Mouse (Mus musculus): Measurements from ENCODE around the gene Spink4.
A peak's percentile ranks its signal among the peaks of the same experiment; 100 is the strongest.
"Not testable (repeated sequence)": the region's sequence is repeated elsewhere in the genome, so short reads cannot be mapped to it uniquely, and the experiment has no call there.

Spink4 gene

DNA sequence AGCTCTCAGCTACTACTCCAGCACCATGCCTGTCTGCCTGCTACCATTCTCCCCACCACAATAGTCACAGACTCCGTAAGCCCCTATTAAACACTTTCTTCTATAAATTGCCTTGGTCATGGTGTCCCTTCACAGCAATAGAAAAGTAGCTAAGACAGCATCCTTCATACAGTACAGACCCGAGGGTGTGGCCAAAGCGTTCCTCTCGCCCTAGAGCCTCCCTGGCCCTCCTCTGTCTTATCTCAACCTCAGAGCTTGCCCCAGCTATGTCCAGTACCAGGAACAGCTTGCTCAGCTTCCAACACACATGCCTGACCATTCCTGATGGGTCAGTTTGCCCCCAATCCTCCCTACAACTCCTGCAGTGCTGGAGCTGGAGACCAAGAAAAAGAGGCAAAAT is 19.2 kb upstream of the Spink4 start:
- no peak for DNase-seq (ENCODE audit: low read depth in 1 of 2, low spot score in 2 of 2)

DNA sequence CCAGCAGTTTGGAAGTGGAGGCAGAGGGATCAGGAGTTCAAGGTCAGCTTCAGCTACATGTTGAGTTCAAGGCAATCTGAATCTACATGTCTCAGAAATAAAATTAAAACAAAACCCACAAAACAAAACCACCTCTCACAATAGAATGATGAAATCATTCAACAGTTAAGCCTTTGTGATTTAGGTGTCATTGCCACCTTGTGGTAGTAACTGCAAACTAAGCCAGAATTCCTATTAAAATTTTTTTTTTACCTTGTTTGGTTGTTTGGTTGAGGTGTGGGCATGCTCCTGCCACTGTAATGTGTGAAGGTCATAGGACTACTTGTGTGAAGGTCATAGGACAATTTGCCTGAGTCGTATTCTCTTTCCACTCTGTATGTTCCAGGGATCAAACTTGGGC is 13.6 kb upstream of the Spink4 start:
- DNase-seq (ENCODE audit: low read depth in 1 of 2, low spot score in 2 of 2): no peak

DNA sequence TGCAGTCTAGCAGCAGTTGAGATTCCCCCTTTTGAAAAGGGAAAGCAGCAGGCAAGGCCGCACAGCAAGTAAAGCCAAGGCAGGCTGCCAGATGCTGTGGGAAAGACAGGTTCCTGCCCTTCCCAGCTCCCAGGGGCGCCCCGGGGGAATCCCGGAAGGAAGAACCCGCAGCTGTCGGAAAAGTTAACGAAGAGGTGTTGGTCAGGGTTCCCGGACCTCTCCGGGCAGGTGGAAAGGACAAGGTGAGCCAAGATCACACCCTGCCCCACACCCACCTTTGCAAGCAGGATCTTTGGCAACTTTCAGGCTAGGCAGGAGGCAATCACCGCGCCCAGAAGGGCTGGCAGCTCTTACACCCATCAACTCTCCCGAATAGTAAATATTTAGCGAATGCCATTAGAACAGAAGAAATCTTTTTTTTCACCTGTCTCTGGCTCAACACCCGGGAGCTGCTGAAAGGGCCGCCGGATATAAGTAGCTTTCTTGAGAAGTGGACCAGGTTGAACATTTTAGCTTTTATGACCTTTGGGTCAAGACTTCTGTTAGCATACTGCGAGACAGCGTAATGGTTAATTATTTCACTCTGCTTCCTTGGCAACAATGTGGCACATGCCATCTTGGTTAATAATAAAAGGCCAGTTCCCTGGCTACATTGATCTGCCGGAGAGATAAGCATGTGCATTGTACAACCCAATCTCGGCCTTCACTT is 11.4 kb upstream of the Spink4 start:
- DNase-seq (ENCODE audit: low read depth in 1 of 2, low spot score in 2 of 2): no peak

DNA sequence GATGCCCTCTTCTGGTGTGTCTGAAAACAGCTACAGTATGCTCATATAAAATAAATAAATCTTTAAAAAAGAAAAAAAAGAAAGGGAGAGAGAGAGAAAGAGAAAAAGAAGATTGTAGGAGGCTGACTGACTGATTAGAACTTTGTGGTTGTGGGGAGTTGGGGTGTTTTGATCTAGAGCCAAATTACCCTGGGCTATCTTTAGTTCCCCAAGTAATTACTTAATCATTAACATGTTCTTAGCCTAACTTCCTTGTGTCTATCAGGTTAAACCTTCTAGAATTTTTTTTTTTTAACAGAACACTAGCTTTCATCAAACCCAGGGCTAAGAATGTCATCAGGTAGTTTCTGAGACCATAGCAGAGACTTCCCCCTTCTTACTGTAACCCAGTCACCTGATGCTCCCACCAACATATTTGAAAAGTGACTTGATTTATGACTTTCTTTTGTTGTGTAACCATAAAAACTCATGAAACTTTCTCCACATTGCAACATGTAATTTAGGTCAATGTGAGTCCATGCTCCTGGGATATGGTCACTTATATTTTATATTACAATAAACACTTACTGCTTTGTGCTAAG is 5.5 kb upstream of the Spink4 start:
- DNase-seq (ENCODE audit: low read depth in 1 of 2, low spot score in 2 of 2): no peak

DNA sequence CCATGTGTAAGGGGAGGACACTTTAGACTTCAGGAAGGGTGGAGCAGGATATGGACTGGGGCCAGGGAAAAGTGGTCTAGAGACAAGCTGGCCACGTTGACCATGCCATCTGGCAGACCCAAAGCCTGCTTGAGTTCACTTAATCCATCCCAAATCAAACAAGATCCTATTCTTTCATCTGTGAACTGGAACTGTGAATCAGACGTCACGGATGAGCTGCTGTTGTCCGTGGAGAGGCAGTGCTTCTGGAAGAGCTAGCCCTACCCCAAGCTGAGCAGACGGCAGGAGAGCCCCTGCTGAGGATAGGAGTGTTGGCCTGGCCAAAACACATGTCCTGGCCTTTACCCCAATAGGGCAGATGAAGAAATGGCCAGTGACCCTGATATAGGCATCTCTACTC is 3.9 kb upstream of the Spink4 start:
- DNase-seq (ENCODE audit: low read depth in 1 of 2, low spot score in 2 of 2): no peak

DNA sequence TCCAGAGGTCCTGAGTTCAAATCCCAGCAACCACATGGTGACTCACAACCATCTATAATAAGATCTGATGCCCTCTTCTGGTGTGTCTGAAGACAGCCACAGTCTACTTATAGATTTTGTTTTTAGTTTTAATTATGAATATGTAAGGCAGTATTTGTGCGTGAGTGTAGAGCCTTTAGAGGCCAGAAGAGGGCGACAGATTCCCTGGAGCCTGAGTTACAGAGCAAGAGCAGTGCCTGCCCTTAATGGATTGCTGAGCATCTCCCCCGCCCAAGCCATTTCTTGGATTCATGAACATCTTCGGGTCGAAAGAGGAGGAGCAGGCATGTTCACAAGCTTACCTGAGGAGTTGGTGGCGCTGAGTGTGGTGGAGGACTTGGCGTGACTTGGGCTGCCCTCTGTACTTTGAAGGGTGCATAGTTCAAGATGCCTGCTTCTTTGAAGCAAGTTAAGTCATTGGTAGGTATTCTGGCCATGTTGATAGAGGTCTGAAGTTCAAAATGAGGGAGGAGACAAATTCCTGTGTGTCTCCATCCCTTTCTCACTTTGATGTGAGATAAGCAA is 3.2 kb upstream of the Spink4 start:
- DNase-seq (ENCODE audit: low read depth in 1 of 2, low spot score in 2 of 2): no peak

DNA sequence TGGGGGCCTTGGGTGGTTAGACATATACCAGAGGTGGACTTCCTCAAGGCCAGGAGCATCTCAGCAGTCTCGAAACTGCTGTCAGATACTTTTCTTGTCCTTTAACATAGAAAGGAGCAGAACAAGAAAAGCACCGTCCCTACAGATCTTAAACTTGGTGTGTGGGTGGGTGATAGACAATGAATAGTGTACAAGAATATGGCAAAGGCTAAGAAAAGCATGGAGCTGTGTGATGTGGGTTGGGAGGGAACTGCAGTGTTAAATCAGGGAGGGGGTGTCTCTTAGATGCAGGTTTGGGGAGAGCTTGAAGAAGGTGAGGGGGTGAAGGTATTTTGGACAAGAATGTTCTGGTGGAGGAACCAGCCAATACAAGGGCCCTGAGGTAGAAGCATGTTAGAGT is 724 bp downstream of the Spink4 start:
- DNase-seq (ENCODE audit: low read depth in 1 of 2, low spot score in 2 of 2): no peak

DNA sequence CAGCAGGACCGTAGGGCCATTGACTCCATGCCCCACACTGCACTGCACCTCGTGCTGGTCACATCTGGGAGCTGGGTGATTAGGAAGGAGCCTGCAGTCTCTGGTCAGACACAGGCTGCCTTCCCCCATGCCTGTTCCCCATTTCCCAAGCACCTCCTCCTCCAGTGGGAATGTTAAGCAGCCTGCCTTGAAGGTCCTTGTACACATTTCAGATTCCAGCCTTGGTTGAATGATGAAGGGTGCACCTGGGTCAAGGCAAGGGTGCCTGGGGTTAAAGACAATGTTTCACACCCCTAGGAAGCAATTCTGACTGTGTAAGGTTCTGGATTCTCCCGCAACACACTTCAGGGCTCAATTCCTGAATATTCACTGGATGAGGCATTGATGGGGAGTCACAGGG is 1.4 kb downstream of the Spink4 start:
- DNase-seq (ENCODE audit: low read depth in 1 of 2, low spot score in 2 of 2): no peak

DNA sequence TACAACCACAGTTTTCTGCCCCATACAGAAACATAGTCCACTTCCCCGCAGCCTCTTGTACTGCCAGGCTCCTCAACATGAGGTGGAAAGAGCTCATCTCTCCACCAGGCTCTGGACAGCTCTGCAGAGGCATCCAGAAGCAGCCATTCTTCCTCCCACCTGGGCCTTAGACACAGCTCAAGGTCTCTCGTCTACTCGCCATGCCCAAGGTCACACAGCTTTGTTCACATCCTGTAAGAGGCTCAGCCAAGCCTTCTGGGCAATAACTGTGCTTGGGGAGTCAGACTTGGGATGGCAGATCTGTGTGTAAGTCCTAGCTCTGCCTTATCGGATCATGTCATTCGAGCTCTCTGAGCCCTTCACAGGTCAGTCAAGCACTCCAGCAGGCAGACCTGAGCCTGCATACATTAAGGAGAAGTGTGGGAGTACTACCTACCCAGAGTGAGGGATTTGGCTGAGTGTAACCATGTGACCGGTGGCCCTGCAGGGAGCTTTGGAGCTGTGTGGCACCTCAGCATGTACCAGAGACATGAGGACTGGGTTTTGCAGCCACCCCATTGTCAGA is 3.3 kb downstream of the Spink4 start:
- no peak for DNase-seq (ENCODE audit: low read depth in 1 of 2, low spot score in 2 of 2)

DNA sequence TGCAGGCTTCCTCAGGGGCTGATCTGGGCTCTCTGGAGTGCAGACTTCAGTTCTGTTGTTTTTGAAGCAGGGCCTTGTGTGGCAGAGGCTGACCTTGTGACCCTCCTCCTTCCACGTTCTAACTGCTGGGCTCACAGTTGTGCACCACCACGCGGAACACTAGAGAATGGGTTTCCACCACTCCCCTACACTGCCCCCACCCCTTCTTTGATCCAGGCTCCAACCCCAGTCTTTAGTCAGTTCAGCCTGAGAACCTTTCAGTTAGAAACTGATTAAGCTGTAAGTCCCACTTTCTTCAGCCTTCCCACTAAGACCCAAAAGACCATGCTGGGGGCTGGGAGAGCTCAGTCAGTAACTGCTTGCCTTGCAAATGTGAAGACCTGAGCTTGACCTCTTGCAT is 5.7 kb downstream of the Spink4 start:
- DNase-seq (ENCODE audit: low read depth in 1 of 2, low spot score in 2 of 2): no peak

DNA sequence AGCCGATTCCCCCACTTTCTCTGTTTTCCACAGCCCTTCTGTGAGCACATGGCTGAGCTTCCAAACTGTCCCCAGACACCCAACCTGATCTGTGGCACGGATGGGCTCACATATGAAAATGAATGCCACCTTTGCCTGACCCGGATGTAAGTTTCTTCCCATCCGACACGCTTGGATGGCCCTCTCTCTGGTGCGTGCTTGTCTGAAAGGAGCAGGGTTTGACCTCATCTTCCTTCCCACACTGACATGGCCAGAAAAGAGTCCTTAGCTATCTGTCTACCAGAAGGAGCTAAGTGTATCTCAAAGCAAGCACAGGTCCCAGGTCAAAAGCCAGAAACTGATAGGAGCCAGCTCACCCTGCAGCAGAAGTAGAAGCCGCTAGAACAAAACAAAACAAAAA is 9.2 kb downstream of the Spink4 start:
- no peak for DNase-seq (ENCODE audit: low read depth in 1 of 2, low spot score in 2 of 2)

DNA sequence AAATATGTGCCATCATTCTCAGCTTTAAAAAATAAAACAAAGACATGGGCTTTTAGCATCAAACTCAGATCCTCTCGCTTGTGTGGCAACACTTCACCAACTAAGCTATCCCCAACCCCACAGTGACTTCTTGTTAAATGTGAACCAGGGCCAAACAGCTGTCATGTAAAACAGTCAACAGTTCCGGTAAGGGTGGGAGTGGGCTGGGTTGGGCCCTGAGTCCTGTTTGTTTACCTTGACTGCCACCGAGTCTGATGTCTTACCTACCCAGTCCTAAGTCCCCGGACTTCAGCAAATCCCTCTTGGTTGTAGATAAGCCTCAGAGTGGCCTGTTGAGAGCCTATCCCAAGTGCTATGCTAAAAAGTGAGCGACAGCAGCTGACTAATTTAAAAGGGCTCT is 13.8 kb downstream of the Spink4 start:
- no peak for DNase-seq (ENCODE audit: low read depth in 1 of 2, low spot score in 2 of 2)

DNA sequence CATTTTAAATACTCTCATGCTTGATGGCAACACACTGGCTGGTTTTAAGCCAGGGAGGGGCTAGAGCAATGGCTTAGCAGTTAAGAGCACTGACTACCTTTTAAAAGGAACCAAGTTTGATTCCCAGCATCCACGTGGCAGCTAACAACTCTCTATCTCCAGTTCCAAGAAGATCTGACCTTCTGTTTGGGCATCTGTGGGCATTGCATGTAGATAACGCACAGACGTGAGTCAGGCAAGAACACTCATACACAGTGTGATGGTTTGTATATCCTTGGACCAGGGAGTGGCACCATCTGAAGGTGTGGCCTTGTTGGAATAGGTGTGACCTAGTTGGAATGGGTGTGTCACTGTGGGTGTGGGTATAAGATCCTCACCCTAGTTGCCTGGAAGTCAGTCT is 14.5 kb downstream of the Spink4 start:
- not testable (repeated sequence) for DNase-seq (ENCODE audit: low read depth in 1 of 2, low spot score in 2 of 2)

DNA sequence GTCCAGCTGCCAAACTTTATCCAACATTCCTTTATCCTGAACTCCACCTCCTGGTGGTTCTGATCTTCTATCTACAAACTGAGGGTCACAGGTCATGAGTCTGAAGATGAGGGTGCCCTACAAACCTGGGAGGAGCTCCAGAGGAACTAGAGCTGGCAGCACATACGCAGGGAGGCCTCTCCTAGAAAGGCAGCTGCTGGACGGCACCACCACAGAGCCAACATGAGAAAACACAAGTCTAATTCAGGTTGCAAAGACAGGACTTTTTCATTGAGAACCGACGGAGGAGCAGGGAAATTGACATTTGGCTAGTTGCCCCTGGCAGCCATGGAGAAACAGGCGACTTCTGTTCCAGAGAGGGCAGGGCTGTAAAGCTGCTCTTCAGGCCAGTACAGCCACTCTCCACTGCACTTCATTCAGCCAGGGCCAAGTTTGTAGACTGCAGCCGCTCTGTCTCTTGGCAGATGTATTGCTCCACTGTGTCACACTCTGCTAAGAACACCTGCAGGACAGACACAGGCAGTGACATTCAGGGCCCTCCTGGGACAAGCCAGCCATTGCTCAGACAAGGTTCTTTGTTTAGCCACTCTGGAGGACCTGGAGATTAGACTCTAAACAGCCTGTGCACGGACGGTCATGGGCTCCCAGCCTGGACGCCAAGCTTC is 16.5 kb downstream of the Spink4 start:
- DNase-seq (ENCODE audit: low read depth in 1 of 2, low spot score in 2 of 2): no peak

DNA sequence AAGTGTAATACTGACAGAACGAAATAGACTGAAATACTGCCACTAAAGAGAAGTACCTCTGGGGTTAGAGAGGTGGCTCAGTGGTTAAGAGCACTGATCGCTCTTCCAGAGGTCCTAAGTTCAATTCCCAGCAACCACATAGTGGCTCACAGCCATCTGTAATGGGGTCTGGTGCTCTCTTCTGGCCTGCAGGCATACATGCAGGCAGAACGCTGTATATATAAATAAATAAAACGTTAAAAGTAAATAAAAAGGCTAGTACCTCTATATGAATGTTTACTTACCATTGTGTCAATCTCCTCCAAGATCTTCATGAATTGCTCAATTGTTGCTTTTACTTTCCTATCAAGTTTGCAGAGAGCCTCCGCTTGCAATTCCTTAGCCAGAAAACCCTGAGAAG is 18.9 kb downstream of the Spink4 start:
- no peak for DNase-seq (ENCODE audit: low read depth in 1 of 2, low spot score in 2 of 2)

DNA sequence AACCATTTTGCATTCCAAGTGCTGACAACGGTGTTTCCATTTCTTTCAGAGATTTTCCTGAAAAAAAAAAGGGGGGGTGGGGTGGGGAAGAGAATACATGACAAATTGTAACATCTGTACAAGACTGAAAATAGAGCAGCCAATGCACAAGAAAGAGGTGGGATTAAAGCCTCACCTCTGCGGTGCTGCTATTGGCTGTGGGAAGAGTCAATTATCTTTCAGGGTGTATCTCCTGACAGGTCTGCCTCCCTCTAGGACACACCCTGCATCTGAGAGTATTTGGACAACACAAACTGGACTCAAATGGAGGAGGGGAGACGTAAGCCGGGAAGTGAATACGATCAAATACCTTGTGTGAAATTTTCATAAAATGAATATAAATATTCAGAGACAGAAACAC is 23.8 kb downstream of the Spink4 start:
- DNase-seq (ENCODE audit: low read depth in 1 of 2, low spot score in 2 of 2): no peak

DNA sequence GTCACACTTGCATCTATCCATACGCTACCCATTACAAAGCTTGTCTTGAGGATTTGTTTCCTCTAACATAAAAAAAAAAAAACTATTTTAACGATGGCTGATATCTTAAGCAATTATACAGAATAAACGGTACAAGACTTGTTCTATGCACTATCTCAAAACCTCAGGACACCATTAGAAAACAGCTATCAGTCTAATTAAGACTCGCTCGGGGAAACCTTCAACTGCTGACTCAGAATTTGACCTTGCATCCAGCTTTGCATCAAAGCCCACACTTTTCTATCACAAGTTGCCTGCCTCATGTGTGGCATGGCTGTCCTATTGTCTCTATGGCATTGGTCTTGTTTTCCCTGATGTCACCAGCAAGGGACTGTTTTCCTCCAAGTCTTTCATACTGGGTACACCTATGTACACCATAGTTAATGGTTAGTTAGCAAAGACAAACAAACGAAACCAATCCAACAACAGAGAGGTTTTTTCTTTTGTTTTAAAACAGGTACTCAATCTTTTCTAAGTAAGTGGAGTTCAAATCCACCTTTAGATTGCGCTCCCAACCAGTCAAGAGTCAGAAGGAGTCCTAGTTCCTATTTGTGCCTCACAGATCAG is 26.8 kb downstream of the Spink4 start:
- no peak for DNase-seq (ENCODE audit: low read depth in 1 of 2, low spot score in 2 of 2)

DNA sequence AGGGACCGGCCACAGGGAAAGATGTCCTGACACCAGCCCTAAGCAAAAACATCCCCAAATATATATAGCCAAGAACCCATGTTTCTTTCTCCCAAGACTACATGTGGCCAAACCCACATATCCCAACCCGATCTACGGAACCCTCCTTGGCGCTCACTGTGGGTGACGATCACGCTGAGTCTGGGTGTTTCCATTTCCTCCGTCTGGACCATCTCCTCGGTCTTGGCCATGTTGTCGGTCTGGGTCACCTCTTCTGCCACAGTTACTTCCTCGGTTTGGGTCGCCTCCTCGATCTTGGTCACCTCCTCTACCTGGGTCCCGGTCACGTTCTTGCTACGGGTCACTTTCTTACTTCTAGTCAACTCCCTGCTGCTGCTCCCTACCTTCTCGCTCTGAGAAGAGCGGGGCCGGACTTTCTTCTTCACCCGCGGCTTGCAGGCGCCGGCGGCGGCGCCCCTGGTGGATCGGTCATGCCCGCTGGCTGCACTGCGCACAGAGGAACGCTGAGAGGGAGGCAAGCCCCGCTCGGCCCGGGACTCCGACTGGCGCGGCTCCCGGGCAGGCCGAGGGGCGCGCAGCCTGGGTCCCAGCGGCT is 27.8 kb downstream of the Spink4 start:
- no peak for DNase-seq (ENCODE audit: low read depth in 1 of 2, low spot score in 2 of 2)

DNA sequence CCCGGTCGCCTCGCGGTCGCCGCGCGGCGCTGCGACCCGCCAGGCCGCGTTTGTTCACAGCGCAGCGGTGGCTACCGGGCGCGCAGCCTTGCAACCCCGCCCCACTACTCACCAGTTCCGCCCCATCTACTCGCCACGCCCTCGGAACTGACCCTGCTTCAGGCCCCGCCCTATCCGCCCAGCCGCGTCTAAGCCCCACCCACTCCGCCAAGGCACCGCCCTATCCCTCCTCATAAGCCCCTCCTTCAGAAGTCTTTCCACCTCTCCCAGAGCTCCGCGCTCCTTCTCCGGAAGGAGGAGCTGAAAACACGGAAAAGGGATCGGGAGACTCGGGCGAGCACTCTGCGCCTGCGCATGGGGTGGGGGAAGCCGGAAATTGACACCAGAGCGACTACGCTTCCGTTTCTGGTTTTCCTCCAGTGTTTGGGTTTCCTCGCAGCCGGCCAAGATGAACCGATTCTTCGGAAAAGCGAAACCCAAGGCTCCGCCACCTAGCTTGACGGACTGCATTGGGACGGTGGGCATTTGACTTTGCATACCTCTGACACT is 28.4 kb downstream of the Spink4 start, which contains the start of the genes Bag1 and Chmp5:
Gene Bag1, minus strand, starts transcription at position 135 of the 549 bp plus-strand sequence.
Gene Chmp5, plus strand, starts transcription at position 248 of the 549 bp plus-strand sequence.
- peak; percentile 98 to 100 for DNase-seq (ENCODE audit: low read depth in 1 of 2, low spot score in 2 of 2)

DNA sequence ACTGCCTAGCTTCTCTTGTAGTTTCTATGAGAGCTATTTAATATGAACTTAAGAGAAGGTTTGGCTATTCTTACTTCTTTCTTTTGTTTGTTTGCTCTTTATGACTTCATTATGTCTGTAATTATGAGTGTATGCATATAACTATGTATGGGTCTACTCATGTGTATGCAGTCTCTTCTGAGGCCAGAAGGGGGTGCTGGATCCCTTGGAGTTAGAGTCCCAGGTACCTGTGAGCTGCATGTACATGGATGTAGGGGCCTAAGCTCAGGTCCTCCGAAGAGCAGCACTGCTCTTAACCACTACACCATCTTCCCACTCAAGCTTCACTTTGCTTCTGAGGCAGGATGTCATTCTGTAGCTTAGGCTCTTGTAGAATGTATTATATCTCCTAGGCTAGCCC is 33.7 kb downstream of the Spink4 start:
- DNase-seq (ENCODE audit: low read depth in 1 of 2, low spot score in 2 of 2): no peak

DNA sequence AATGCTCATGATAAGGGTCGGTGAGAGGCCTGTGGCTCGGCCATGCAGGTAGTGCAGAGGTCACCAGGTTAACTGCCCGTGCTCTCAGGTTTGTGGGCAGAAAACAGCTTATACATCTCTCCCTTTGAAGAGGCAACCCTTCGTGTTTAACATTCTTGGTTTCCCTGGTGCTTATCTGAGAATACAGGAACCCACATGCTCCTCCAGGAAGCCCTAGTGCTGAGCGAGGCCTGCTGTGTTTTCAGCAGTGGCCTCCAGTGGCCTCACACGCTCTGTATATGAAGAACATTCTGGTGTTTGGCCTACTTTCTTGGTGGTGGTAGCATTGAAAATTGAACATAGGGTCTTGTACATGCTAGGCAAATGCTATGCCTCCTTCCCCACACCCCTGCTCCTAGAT is 36.1 kb downstream of the Spink4 start:
- DNase-seq (ENCODE audit: low read depth in 1 of 2, low spot score in 2 of 2): no peak

Data from monocyte, adult 2 months (primary cell).